Mouse (Mus musculus) ovary, postnatal 10 days (tissue): ENCODE data around the gene Kntc1.

ENCODE experiments used
- DNase-seq: peaks from one replicate; pipeline ENCODE4 v3.0.0; 2022; ENCODE audit warnings: low spot score

Gene Kntc1

GRCm38 (mm10) chr5:123808541-123808940, 59.0 kb downstream of the Kntc1 start:
- DNase-seq = no peak

- no peak for DNase-seq
These were observed 59.6 kb downstream of the Kntc1 start for GRCm38 (mm10) chr5:123809156-123809555.

- DNase-seq = no peak
These were observed 67.4 kb downstream of the Kntc1 start for GRCm38 (mm10) chr5:123816891-123817290.

GRCm38 (mm10) chr5:123818941-123819577, 69.5 kb downstream of the Kntc1 start:
- no peak for DNase-seq

- DNase-seq = no peak
These were observed 71.2 kb downstream of the Kntc1 start for GRCm38 (mm10) chr5:123820501-123821263.

- DNase-seq = no peak
These were observed 71.7 kb downstream of the Kntc1 start for GRCm38 (mm10) chr5:123821264-123821571.

GRCm38 (mm10) chr5:123822706-123823105, 73.2 kb downstream of the Kntc1 start:
- DNase-seq = no peak

GRCm38 (mm10) chr5:123827659-123828091, 78.2 kb downstream of the Kntc1 start:
- no peak for DNase-seq

- no peak for DNase-seq
These were observed 82.8 kb downstream of the Kntc1 start for GRCm38 (mm10) chr5:123832309-123832708.

- no peak for DNase-seq
These were observed 85.3 kb downstream of the Kntc1 start for GRCm38 (mm10) chr5:123834836-123835235.

GRCm38 (mm10) chr5:123837371-123837770, 87.9 kb downstream of the Kntc1 start:
- DNase-seq = no peak

GRCm38 (mm10) chr5:123842221-123842934, 92.9 kb downstream of the Kntc1 start:
- no peak for DNase-seq

GRCm38 (mm10) chr5:123842935-123843282, 93.4 kb downstream of the Kntc1 start:
- no peak for DNase-seq

GRCm38 (mm10) chr5:123843816-123844215, 94.3 kb downstream of the Kntc1 start:
- no peak for DNase-seq

GRCm38 (mm10) chr5:123844316-123844715, 94.8 kb downstream of the Kntc1 start:
- DNase-seq = no peak

- no peak for DNase-seq
These were observed 101.9 kb downstream of the Kntc1 start for GRCm38 (mm10) chr5:123851398-123851797.

- no peak for DNase-seq
These were observed 104.5 kb downstream of the Kntc1 start for GRCm38 (mm10) chr5:123853877-123854504.

GRCm38 (mm10) chr5:123854511-123854910, 105.0 kb downstream of the Kntc1 start:
- DNase-seq = no peak

- DNase-seq = no peak
These were observed 109.3 kb downstream of the Kntc1 start for GRCm38 (mm10) chr5:123858798-123859197.

GRCm38 (mm10) chr5:123862374-123863350, 113.1 kb downstream of the Kntc1 start:
- no peak for DNase-seq

- DNase-seq = no peak
These were observed 114.4 kb downstream of the Kntc1 start for GRCm38 (mm10) chr5:123863934-123864333.
